Mouse (Mus musculus): ENCODE data around the gene Uck1.

DNA sequence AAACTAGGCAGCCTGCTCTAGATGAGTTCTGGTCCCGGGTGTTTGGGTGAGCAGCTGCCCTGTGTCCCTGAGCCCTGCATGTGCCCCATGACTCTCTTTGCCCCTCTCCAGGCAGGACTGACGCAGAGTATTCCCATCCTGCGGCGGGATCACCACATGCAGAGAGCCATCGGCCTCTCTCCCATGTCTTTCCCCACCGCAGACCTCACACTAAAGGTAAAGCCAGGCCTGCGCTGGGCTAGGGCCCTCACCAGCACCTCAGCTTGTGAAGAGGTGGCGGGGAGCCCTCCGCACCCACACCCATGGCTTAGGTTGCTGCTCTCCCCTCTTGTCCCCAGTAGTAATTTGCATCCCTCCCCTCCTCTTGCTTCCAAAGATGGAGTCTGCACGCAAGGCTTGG, 39.0 kb downstream of the Uck1 start:
- TF ChIP-seq POLR2A (IDR thresholded peaks at IDR 0.05; ENCODE audit: low read depth, low read length) (no peak), CTCF (IDR thresholded peaks at IDR 0.05; ENCODE audit: extremely low read depth, insufficient read length, insufficient replicate concordance, low read depth, low read length) (no peak)

Measured in small intestine, adult 2 months (tissue).